Mouse (Mus musculus) adrenal gland, postnatal 4 days (tissue): ENCODE measurements around the gene Sept11. TPM values are rescaled to one million over a fixed set of nuclear protein-coding genes. Genes with fewer than 3 reads are reported as not detected.

Source experiments
- DNase-seq, 2 experiments: peaks; one replicate each; pipeline ENCODE4 v3.0.0; 2021 to 2022; ENCODE audit warnings: low spot score in 2 of 2, mixed read lengths in 2 of 2
- total RNA-seq, 2 experiments: library from RNA; stranded (reverse); gene quantifications; 2 replicates each; pipeline ENCODE4 v1.2.3; 2021

Sept11 gene
- total RNA-seq, 2 experiments from 2014 or later = 114 to 144 TPM

DNA sequence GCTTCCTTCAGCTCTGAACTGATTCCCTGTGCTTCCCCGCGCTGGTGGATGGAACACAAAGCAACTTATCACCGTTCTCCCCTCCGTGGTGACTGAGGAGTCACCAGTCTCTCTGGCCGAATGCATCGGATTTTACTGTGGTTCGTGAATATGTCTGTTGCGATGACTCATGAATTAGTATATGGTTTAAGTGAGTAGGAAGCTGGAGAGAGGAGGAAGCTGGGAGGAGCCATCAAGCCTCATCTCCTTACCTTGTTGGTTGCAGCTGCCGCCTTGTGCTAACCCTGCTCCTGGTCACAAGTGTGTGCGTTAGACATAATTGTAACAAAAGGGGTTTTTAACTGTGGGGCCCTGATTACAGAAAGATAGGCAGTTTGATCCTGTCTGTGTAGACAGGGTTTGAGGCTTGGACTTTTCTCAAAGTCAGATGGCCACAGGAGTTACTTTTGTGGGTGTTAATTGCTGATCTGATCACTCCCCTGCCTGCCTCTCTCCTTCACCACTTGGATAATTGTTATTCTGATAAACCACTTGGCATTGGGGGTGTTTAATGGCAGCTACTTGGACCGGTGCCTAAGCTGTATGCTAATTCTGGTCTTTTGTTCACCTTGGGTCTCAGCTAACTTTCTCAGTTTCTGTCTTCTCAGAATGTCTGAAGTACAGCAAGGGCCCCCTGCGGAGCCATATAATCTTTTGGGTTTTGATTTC, 33.1 kb downstream of the Sept11 start:
- DNase-seq = no peak

DNA sequence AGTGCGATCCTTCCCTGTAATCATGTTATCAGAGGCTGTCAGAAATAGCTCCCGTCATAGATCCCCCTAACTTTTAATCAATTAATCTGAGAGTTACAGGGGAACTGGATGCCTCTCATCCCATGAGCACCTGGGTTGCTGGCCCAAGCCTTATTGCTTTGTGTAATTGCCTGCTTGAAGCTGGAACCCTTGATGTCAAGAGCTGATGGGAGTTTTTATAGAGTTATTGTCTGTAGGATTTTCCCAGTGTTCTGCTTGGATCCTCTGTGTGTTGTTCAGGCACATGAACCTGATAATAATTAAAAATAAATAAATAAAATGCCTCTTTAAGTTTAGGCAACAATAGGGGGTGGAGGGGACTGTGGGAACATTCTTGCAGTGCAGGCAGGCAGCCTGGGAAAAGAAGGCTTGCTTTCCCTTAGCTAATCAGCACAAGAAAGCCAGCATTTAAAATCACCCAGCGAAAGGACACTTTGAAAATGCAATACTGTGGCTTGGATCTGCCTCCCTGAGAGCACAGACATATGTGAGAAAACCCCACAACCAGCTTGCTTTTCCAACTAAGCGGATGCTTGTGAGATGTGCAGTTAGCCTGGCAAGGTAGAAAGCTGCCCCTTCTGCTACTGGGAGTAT, 33.8 kb downstream of the Sept11 start:
- DNase-seq = no peak

DNA sequence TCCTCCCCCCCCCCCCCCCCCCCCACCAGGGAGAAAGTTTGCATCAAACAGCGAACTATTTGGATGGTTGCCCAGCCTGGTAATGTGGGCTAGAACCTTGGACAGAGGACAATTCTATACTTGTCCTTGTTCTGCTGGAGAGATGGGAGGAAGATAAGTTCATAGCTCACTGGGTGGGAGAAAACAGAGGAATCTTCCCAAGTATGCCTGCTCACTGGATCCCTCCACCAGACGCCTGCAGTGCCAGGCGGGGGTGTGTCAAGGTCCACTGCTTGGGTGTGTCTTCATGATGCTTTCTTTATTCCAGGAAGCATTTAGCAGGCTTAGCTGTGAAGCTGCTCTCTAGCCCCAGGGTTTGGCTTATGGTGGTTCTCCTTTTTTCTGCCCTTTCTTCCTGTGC, 34.5 kb downstream of the Sept11 start:
- no peak for DNase-seq

DNA sequence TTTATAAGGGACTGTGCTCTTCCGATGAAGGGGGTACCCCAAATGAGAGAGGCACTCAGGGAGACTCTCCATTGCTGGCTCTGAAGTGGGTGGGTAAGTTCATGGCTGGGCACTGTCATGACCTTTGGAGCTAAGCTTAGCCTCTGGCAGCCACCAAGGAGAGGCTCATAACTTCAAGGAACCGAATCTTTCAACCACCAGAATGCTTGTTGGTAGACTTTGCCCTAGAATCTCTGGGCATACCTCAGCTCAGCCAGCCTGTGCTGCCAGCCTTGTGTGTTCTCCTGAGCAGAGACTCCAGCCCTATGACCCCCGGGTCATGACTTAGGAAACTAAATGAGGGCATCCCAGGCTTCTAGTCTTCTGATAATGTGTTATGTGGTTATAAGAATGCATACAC, 35.5 kb downstream of the Sept11 start:
- no peak for DNase-seq

DNA sequence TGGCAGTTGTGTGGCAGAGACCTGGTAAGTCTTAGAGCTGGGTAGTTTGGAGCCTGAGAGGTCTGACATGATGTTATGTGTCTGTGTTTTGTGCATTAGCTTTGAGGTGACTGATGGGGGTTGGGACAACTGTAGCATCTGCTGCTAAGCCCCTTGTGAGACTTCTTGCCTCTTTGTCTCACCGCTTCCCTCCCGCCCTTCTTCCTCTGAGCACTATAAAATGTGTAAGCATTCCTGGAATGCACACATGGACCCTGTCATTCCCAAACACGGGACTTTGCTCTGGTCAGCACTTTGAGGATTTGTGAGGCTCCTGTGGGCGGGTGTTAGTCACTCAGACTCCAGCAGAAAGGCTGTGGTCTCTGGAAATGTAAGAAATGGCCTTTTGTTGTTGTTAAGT, 36.7 kb downstream of the Sept11 start:
- DNase-seq = no peak

DNA sequence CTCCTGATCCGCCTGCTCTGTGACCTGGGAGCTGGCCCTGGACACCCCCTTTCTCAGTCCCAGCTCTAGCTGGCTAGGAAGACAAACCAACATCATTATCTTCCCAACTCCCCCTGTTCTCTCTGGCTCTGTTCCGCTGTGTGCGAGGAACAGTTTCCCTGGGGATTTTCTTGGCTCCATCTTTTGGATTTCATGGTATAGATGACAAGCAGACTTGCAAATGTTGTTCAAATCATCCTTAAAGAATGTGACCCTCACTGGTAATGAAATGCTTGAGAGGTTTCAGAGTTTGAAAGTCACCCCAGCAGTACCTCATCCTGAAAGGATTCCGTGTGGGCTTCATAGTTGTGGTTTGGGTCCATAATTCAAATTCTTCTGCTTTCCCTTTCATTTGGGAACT, 38.2 kb downstream of the Sept11 start:
- DNase-seq = no peak

DNA sequence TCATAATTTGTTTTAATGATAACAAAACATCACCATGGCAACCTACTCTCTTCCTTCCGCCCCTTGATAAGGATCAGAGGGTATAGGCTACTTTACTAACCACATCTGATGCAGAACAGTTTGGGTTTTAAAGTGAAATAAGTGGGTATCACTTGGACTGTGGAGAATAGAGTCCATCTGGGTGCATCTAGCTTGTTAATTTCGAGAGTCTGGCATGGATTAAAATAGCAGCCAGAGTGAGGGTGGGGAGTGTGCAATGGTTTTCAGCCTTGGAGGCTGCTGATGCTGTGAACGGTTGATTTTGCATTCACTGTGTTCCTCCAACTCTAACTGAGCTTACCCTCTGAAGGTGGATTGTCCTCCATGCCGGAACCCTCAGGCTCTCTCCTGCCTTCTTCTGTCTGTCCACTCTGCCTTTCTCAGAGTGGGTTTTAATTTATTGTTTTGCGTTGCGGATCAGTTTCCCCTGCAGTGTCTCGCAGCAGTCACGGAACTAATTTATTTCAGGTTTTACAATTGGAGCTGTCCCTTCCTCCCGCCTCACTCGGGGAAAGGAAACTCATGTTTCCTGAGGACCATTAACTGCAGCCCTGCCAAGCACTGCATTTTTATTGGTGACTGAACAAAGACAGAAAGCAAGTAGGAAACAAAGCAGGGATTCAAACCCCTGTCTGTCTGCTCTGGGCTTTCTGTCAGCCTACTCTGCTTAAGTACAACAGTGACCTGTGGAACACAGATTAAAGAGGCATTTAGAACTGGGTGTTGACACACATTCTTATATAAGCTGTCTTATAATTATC, 40.4 kb downstream of the Sept11 start:
- no peak for DNase-seq

DNA sequence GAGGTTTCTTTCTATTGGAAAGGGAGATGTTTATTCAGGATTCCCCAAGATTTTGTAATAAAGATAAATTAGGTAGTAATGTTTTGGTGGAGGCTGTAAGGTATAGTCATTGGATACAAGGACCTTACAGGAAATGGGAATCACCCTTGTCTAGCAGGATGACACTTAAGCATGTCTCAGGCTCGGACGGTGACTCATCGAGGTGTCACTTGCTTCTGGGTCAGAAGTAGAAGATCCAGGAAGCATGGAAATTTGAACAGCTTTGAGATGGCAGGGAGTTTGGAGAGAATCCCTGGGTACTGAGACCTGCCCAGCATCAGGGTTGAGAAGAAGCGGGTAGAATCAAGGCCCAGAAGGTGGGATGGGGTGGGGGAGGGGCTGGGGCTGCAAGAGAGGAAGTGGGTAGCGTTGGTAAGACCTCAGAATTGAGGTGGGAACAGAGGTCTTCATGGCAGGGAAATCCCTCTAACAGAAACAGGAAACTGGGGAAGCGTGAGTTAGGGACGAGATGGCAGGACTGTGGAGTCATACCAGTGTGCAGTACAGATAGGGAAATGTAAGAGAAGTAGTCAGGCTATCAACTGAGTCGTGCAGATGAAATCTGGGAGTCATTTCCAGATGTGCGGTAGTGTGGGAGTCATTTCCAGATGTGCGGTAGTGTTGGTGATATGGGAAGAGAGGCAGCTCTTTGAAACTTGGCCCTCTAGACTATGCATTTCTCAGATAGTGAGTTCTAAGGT, 42.3 kb downstream of the Sept11 start:
- no peak for DNase-seq

DNA sequence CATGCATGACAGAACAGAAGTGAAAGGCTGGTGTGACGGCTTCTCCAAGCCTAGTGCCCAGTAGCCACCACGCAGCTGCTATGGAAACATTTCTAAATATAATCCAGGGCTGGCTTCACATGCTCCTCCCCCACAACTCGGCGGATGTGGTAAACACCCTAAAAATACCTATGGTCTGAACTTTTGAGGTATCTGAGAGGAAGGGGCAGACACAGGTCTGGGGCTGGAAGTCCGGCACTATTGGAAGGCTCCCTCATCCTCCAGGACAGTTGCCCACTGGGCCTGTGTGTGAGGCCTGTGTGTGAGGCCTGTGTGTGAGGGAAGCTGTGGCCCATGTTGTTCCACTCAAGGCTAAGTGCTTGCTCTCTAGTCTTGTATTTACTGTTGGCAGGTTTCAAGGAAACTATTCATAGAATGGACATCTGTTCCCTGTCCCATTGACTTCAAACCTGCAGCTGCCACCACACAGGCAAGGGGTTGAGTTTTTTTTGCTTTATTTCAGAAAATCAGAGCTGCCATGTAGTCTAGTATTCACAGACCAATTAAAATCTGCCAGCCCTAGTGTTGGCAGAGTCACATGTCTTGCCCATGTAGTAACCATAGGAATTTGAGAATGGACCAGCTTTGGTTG, 43.8 kb downstream of the Sept11 start:
- DNase-seq = no peak

DNA sequence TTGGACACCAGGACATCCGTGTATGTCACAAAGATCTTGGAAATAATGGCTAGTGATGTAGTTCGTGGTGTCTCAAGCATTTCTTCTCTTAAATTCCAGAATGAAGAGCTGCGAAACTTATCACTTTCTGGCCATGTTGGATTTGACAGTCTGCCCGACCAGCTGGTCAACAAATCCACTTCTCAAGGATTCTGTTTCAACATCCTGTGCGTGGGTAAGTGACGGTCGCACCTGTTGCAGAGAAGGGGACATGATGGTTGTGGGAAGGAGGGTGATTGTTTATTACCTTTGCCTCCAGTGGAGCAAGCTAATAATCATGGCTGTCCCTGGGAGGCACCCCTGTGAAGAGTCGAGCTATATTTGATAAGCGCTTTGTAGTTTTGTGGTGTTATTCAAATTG, 46.1 kb downstream of the Sept11 start:
- DNase-seq = no peak

DNA sequence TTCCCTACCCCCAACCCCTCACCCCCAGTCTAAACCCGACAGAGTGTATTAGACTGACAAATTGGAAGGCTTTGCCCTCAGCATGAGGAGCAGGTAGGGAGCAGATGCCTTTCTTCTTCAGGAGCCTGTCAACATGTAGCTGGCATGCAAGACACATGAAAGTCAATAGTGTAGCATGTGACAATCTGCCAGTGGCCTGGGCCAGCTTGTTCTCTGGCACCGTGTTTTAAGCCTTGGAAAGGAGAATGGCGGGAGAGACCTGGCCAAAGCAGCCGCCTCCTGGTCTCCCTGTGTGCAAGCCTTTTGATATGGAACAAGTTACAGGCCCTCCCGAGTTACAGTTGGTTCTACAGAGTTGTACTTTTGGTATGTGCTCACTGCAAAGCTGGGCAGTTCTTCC, 47.5 kb downstream of the Sept11 start:
- no peak for DNase-seq

DNA sequence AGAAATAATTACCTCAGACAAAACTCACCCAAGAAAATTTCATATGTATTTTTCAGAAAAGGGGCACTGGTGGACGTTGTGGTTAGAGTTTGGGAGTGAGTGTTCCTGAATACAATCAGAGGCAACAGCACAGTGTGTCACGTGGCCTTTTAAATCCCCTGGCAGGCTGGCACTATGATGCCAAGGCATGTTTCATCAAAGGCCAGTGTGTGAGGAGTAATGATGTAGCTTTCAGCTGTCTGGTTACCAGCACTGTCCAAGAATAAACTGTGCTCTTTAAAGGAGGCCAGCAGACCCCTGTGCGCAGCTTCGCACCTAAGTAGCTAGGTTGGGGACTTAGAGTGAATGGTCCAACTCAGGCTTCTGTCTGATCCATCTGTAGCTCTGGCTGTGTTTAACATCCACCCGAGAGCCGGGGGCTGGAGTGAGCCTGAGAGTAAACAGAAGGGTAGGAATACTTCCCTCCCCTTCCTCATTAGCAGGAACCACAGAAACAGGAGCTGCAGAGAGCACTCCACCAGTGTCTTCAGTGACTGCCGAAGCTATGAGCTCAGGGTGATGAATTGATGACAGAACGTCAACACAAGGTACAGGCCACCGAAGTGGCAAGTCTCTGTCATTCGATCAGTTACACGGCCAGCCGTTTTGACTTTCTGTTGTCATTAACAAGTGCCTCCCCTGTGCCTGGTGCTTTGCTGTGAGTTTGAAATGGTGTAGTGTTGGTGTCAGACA, 50.3 kb downstream of the Sept11 start:
- no peak for DNase-seq

DNA sequence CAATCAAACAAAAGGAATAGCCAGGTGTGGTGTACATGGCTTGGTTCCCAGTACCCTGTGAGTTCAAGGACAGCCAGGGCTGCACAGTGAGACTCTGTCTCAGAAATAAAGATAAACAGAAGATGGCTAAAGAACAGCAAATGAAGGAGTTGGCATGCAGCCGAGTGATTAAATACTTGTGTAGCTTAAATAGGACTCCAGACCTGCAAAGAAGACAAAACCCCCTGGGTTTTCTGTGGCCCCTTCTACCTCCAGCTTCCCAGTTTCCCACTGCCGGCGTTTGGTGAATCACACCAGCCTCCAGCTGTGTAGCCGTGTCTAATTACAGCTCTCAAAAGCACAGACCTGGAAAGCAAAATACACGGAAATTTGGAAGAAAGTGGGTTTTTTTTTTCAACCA, 51.6 kb downstream of the Sept11 start:
- no peak for DNase-seq

DNA sequence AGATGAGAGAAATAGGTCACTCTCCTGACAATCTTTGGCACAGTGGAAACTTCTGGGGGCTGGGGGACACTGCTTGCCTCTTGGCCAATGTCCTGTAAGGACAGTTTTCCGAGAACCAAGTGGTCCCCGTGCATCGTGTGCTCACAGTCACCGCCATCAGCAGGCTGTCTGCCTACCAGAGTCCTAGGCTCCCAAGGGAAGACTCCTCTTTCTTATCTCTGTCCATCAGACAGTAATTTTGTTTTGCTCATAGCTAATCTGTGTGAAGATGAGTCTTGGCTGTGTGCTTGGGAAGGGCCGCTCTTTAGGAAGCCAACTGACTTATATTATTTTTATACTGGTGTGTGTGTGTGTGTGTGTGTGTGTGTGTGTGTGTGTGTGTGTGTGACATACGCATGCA, 52.3 kb downstream of the Sept11 start:
- DNase-seq = no peak

DNA sequence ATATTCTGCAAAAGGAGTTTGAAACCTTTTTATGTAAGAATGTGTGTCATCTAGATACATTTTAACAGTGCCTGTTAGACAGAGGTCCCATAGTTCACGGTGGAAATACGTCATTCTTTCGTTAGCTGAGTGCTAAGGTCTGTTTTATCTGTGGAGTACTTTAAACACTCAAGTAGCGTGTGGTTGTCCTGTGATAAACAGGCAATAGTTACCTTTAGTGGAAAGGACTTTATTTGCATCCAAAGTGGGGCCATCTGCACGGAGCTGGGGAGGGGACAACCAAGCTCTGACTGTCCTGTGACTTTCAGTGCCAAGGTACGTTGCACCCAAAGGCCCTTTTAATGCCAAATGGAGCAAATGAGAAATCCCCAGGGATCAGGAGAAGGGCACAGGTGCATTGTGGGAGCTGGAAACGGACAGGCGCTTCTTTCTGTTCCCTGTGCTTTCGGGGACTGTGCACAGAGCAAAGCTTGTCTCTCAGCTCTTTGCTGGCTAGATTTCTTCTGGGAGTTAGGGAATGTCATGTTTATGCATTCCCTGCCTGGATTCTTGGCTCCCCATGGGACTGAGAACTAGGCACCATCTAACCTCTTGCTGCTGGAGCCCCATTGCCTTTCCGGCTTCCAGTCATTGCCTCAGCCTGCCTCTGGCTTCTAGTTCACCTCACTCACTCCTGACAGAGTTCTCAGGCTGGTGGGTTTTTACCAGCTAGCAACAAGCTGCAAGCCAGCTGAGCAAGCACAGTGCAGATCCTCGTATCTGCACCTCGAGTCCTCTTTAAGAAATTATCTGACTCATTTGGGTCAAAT, 56.9 kb downstream of the Sept11 start:
- DNase-seq = no peak

DNA sequence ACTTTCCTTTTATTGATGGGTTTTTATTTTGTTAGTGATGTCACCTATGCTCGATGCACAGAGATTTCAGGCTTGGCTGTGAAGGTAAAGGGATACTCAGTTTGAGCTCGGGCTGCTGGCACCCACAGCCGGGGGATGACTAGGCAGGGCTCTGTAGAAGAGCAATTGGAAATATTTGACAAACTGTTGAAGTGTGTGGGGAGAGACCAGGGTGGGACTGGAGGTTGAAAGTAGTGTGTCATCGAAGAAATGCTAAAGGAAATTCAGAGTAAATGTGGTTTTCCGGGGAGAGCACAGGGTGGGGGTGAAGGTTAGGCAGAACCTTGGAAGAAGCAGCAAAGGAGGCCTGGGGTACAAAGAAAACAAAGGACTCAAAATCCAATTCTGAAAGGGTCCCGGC, 58.7 kb downstream of the Sept11 start:
- DNase-seq = no peak

DNA sequence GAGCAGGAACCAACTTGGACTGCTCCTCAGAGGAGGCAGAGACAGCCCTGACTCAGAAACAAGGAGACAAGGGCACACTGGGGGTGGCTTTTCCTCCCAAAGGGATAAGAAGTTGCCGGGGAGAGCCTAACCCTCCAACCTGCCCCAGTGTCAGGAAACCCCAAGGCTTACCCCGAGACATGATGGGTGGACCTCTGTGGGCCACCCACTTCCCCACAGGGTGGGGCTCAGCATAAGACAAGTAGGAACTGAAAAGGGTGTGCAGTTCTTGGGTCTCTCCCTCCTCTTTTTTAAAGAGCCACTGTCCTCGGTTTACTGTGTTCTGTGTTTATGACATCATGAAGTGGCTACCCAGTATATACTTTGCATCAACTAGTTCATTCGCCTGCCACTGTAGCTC, 59.2 kb downstream of the Sept11 start:
- DNase-seq = no peak

DNA sequence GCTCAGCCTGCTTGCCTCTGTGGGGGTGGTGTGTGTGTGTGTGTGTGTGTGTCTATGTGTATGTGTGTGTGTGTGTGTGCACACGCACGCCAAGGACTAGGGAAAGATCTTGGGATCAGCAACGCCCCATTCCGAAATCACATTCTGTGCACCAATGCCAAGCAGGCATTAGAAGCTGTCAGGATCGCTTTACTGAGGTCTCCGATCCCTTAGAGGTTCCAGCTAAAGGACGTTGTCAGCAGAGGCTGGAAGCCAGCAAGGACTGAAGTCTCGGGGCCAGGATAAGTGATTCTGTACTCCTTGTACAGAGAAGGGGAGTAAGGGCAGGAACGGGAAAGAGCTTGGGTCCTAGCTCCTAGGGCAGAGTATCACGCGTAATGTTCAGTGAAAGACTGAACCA, 61.2 kb downstream of the Sept11 start:
- no peak for DNase-seq

DNA sequence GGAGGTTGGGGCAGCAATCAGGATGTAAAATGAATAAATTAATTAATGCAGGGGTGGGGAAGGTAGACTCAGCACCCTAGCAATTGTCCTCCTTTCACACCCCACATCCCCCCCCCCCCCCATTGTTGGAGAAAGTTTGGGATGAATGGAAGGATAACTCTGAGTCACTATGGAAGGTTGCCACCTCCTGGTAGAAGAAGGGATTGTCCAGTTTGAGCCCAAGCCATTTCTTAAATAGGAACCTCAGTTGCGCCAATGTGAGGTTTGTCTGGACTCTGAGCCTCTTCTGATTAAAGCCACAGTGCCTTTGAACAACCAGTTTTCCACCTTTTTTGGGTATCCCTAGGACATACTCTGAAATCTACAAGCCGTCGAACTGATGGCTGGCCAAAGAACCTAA, 70.3 kb downstream of the Sept11 start:
- no peak for DNase-seq
